Mouse (Mus musculus): Measurements from ENCODE around the gene Rab12. TPM values are rescaled to one million over a fixed set of nuclear protein-coding genes. Genes with fewer than 3 reads are reported as not detected.

Gene Rab12
- polyA plus RNA-seq, 1 experiment, result 46.9 TPM

DNA sequence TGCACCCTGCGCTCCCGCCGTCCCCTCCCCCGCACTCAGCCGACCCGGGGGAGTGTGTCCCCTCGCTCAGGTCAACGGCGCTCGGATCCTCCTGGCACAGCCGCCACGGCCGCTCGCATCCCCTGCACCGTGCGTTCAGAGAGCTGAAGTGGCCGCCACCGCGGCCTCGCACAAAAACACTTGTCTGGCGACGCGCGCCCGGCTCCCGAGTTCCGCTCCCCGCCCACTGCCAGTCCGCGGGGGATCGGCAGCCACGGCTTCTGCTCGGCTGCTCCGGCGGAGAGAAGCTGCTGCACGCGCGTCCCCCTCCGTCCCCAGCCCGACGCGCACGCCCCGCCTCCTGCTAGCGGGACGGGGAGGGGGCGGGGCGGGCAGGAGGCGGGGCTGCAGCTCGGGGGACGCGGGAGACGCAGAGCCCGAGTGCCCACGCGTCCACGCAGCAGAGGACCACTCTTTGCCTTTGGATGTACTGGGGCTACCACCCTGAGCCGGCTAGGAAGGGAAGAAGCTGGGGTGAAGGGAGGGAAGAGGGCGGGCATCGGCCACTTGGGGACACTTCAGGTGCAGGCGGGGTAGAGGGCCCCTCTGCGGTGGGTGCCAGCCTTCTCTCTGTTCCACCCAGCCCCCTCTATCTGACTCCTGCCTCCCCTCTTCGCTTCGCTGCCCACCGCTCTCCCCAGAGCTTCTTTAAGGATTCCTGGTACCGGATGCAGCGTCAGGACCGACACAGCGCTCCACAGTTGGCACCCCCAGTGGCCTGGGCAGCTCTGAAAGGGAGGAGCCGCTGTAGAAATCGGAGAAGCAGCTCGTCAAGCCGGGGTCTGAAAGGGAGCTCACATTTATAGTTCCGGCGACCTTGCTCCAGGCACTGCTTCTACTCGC, 69.8 kb downstream of the Rab12 start, which contains the start of gene Mtcl1:
TSS of gene Mtcl1 (minus strand) at position 291 of the 882 bp plus-strand sequence.
- Histone ChIP-seq H3K79me2 (ENCODE audit: control insufficient read depth, insufficient read depth) (peaks cover 35% of the 10 kb centered on the region), H3K36me3 (ENCODE audit: control insufficient read depth, insufficient read depth) (no peaks in the 10 kb centered on the region), H3ac (ENCODE audit: control insufficient read depth, insufficient read length) (peak within 1 kb of the TSS; percentile 86), H3K4me3 (peak within 1 kb of the TSS; percentile 67), H3K27me3 (ENCODE audit: control insufficient read depth, insufficient read depth, insufficient read length) (no peaks in the 10 kb centered on the region), H3K4me2 (ENCODE audit: low read depth) (peak within 1 kb of the TSS; percentile 90)
- TF ChIP-seq POLR2A (IDR thresholded peaks at IDR 0.05; ENCODE audit: insufficient read length, low read depth) (peak; percentile 100), TCF3 (IDR thresholded peaks at IDR 0.05; ENCODE audit: insufficient read length, low read depth) (peak; percentile 21), MYOG (IDR thresholded peaks at IDR 0.05; ENCODE audit: control insufficient read depth in 1 of 3, insufficient read depth in 1 of 3, insufficient read length in 2 of 3, low read depth in 2 of 3) (peak in 1 of 3 experiments; percentile 53), MYOD1 (IDR thresholded peaks at IDR 0.05; ENCODE audit: control insufficient read depth in 1 of 3, insufficient read length in 2 of 3, low read depth in 2 of 3) (peak in 1 of 3 experiments; percentile 55), POLR2AphosphoS2 (IDR thresholded peaks at IDR 0.05; ENCODE audit: insufficient read length, low read depth) (peak; percentile 93), REST (IDR thresholded peaks at IDR 0.05; ENCODE audit: insufficient read depth, insufficient read length) (no peak), E2F4 (IDR thresholded peaks at IDR 0.05; ENCODE audit: insufficient read depth) (no peak)

DNA sequence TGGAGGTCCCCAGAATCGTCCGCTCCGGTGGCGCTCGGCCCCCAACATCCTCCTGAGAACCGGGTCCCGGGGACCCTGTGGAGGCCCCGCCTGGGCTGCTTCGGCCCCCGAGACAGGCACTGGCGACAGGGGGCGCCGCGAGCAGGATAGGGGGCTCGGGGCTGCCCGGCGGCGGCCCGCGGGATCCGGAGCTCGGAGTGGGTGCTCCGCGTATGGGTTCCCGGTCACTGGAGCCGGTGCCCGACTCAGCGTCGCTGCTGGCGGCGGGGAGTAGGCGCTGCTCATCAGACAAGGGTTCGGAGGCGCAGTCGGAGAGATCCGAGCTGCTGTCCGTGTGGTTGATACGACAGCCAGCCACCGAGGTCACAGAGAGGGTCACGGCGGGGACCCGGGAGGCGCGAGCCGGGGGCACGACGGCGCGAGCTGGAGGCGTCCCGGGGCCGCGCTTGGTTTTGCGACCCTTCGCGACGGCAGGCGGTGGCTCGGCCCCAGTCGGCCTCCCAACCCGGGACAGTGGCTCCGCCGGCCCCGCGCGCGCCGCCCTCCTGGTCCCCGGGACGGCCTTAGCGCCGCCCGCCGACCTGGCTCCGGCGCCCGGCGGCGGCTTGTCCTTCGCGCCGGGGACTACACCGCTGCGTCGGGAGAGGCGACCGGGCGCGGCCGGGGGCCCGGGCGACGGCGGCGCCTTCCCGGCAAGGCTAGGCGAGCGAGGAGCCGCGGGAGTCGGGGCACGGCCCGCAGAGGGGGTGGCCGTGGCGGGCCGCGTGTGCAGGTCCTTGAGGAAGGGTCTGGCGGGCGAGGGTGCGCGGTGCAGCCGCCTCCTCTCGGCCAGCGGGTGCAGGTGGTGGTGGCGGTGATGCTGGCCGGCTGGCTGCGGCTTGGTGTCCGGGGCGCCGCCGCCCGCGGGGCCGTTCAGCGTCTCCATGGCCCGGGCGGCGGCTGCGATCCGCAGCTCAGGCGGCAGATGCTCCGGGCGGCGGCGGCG, 70.8 kb downstream of the Rab12 start:
- Histone ChIP-seq H3K79me2 (ENCODE audit: control insufficient read depth, insufficient read depth) (peaks cover 39% of the 10 kb centered on the region), H3K36me3 (ENCODE audit: control insufficient read depth, insufficient read depth) (no peaks in the 10 kb centered on the region), H3K4me3 (peak overlapping the region; percentile 67), H3K27me3 (ENCODE audit: control insufficient read depth, insufficient read depth, insufficient read length) (no peaks in the 10 kb centered on the region), H3ac (ENCODE audit: control insufficient read depth, insufficient read length) (peak overlapping the region; percentile 86), H3K4me2 (ENCODE audit: low read depth) (peak overlapping the region; percentile 90)
- peak in 1 of 3 experiments; percentile 1 for TF ChIP-seq MYOD1 (IDR thresholded peaks at IDR 0.05; ENCODE audit: control insufficient read depth in 1 of 3, insufficient read length in 2 of 3, low read depth in 2 of 3)
- no peak for TF ChIP-seq MYOG (IDR thresholded peaks at IDR 0.05; ENCODE audit: control insufficient read depth in 1 of 3, insufficient read depth in 1 of 3, insufficient read length in 2 of 3, low read depth in 2 of 3)
- peak; percentile 19 for TF ChIP-seq POLR2AphosphoS2 (IDR thresholded peaks at IDR 0.05; ENCODE audit: insufficient read length, low read depth)

DNA sequence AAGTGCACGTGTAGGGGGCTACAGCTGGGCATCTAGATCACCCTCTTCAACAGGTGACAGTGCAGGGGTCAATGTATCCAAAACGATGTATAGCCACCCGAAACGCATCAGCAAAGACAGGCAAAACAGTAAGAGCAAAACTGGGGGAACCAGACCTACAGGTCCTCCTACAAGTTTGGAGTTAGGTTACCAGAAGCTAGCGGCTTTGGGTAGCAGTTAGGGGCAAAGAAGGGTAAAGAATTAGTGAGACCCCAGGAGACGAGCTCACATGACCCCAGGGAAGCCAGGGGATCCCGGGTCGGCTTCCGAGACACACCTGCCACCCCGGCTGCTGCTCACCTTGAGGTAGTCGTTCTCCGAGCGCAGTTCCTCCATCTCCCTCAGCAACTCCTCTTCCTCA, 71.6 kb downstream of the Rab12 start:
- H3K4me3 ChIP-seq, result peak overlapping the region; percentile 67
- peak overlapping the region; percentile 86 for H3ac ChIP-seq (ENCODE audit: control insufficient read depth, insufficient read length)
- H3K36me3 ChIP-seq (ENCODE audit: control insufficient read depth, insufficient read depth), result no peaks in the 10 kb centered on the region
- peaks cover 46% of the 10 kb centered on the region for H3K79me2 ChIP-seq (ENCODE audit: control insufficient read depth, insufficient read depth)
- no peak for TF ChIP-seq TCF3 (IDR thresholded peaks at IDR 0.05; ENCODE audit: insufficient read length, low read depth)
- no peak for TF ChIP-seq CEBPB (IDR thresholded peaks at IDR 0.05; ENCODE audit: insufficient read depth, poor library complexity, severe bottlenecking)
- TF ChIP-seq POLR2A (IDR thresholded peaks at IDR 0.05; ENCODE audit: insufficient read length, low read depth), result no peak
- TF ChIP-seq USF1 (IDR thresholded peaks at IDR 0.05; ENCODE audit: low read depth), result no peak
- no peak for TF ChIP-seq REST (IDR thresholded peaks at IDR 0.05; ENCODE audit: insufficient read depth, insufficient read length)
- no peak for TF ChIP-seq MAX (IDR thresholded peaks at IDR 0.05; ENCODE audit: low read depth)
- TF ChIP-seq MYOG (IDR thresholded peaks at IDR 0.05; ENCODE audit: control insufficient read depth in 1 of 3, insufficient read depth in 1 of 3, insufficient read length in 2 of 3, low read depth in 2 of 3), result no peak
- TF ChIP-seq SRF (IDR thresholded peaks at IDR 0.05; ENCODE audit: control insufficient read depth, insufficient read length, low read depth), result no peak
- TF ChIP-seq E2F4 (IDR thresholded peaks at IDR 0.05; ENCODE audit: insufficient read depth), result no peak
- TF ChIP-seq TCF12 (IDR thresholded peaks at IDR 0.05; ENCODE audit: insufficient read depth, poor library complexity, severe bottlenecking), result no peak
- TF ChIP-seq POLR2AphosphoS2 (IDR thresholded peaks at IDR 0.05; ENCODE audit: insufficient read length, low read depth), result no peak
- TF ChIP-seq MYOD1 (IDR thresholded peaks at IDR 0.05; ENCODE audit: control insufficient read depth in 1 of 3, insufficient read length in 2 of 3, low read depth in 2 of 3), result no peak
- H3K4me2 ChIP-seq (ENCODE audit: low read depth), result peak overlapping the region; percentile 90
- H3K27me3 ChIP-seq (ENCODE audit: control insufficient read depth, insufficient read depth, insufficient read length), result no peaks in the 10 kb centered on the region

DNA sequence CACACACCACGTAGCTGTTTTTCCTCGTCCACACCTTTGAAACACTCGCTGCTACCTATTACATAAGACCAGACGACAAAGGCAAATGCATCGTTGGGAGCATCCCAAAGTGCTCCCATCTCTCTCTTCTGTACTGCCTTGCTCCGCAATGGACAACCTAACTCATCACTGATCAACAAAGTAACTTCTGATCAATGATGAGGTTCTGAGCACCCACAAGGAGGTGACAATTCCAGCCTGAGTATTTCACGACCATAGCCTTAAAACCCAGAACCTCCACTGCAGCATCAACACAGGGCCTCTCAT, 72.6 kb downstream of the Rab12 start:
- Histone ChIP-seq H3K79me2 (ENCODE audit: control insufficient read depth, insufficient read depth) (peaks cover 54% of the 10 kb centered on the region), H3ac (ENCODE audit: control insufficient read depth, insufficient read length) (no peak overlapping the region), H3K4me3 (peak overlapping the region; percentile 67), H3K36me3 (ENCODE audit: control insufficient read depth, insufficient read depth) (no peaks in the 10 kb centered on the region), H3K27me3 (ENCODE audit: control insufficient read depth, insufficient read depth, insufficient read length) (no peaks in the 10 kb centered on the region), H3K4me2 (ENCODE audit: low read depth) (peak overlapping the region; percentile 90)
- TF ChIP-seq POLR2A (IDR thresholded peaks at IDR 0.05; ENCODE audit: insufficient read length, low read depth) (no peak), TCF12 (IDR thresholded peaks at IDR 0.05; ENCODE audit: insufficient read depth, poor library complexity, severe bottlenecking) (no peak), MAX (IDR thresholded peaks at IDR 0.05; ENCODE audit: low read depth) (no peak), TCF3 (IDR thresholded peaks at IDR 0.05; ENCODE audit: insufficient read length, low read depth) (no peak), REST (IDR thresholded peaks at IDR 0.05; ENCODE audit: insufficient read depth, insufficient read length) (no peak), E2F4 (IDR thresholded peaks at IDR 0.05; ENCODE audit: insufficient read depth) (no peak), MYOD1 (IDR thresholded peaks at IDR 0.05; ENCODE audit: control insufficient read depth in 1 of 3, insufficient read length in 2 of 3, low read depth in 2 of 3) (no peak), USF1 (IDR thresholded peaks at IDR 0.05; ENCODE audit: low read depth) (no peak), CEBPB (IDR thresholded peaks at IDR 0.05; ENCODE audit: insufficient read depth, poor library complexity, severe bottlenecking) (no peak), SRF (IDR thresholded peaks at IDR 0.05; ENCODE audit: control insufficient read depth, insufficient read length, low read depth) (no peak), MYOG (IDR thresholded peaks at IDR 0.05; ENCODE audit: control insufficient read depth in 1 of 3, insufficient read depth in 1 of 3, insufficient read length in 2 of 3, low read depth in 2 of 3) (no peak), POLR2AphosphoS2 (IDR thresholded peaks at IDR 0.05; ENCODE audit: insufficient read length, low read depth) (no peak)

All from myocyte (in vitro differentiated cells).